Mouse (Mus musculus) embryonic facial prominence, embryonic 15.5 days (tissue): Measurements from ENCODE around the gene Tekt5. TPM values are rescaled to one million over a fixed set of nuclear protein-coding genes. Genes with fewer than 3 reads are reported as not detected.

ENCODE experiments used
- ATAC-seq: fragments of 200-750 bp; cut with Nextera tagmentation; 2 replicates; pipeline ENCODE4 v1.8.0; 2017; ENCODE audit warnings: low read depth, moderate TSS enrichment; ENCODE audit not compliant: insufficient number of reproducible peaks, low FRiP score, low TSS enrichment
- H3K27ac ChIP-seq: fragments of 300-500 bp; sonication (generic); replicated peaks from 2 replicates; pipeline ENCODE4 v1.5.1; 2015; ENCODE audit warnings: mild to moderate bottlenecking, inconsistent platforms
- H3K27me3 ChIP-seq: fragments of 300-500 bp; sonication (generic); 2 replicates; pipeline ENCODE4 v1.6.1; 2015; ENCODE audit warnings: inconsistent platforms
- H3K36me3 ChIP-seq: fragments of 300-500 bp; sonication (generic); 2 replicates; pipeline ENCODE4 v1.6.1; 2015; ENCODE audit warnings: mild to moderate bottlenecking, inconsistent platforms
- H3K4me1 ChIP-seq: fragments of 300-500 bp; sonication (generic); 2 replicates; pipeline ENCODE4 v1.6.1; 2015; ENCODE audit warnings: inconsistent platforms
- H3K4me2 ChIP-seq: fragments of 300-500 bp; sonication (generic); replicated peaks from 2 replicates; pipeline ENCODE4 v1.6.1; 2015; ENCODE audit warnings: mild to moderate bottlenecking, inconsistent platforms
- H3K4me3 ChIP-seq: fragments of 300-500 bp; sonication (generic); replicated peaks from 2 replicates; pipeline ENCODE4 v1.5.1; 2015; ENCODE audit warnings: mild to moderate bottlenecking, inconsistent platforms
- H3K9ac ChIP-seq: fragments of 300-500 bp; sonication (generic); 2 replicates; pipeline ENCODE4 v1.6.1; 2015; ENCODE audit warnings: inconsistent platforms
- H3K9me3 ChIP-seq: fragments of 300-500 bp; sonication (generic); replicated peaks from 2 replicates; pipeline ENCODE4 v1.6.1; 2016; ENCODE audit warnings: inconsistent platforms
- WGBS: fragments of 180-500 bp; shearing (Covaris S2); methylation state at CpG from one replicate; pipeline ENCODE4 v1.1.7; 2015; 5-methylcytosine and 5-hydroxymethylcytosine counted together
- polyA plus RNA-seq: library from polyadenylated mRNA; unstranded; fragments of >200 nt; fragmentation: Nextera tagmentation; extraction: Ambion mirVana; gene quantifications from 2 replicates; pipeline ENCODE4 v1.2.1, GENCODE M21; 2015

Gene Tekt5
- 2.6 and 2.9 TPM in 2 replicates for polyA plus RNA-seq

DNA sequence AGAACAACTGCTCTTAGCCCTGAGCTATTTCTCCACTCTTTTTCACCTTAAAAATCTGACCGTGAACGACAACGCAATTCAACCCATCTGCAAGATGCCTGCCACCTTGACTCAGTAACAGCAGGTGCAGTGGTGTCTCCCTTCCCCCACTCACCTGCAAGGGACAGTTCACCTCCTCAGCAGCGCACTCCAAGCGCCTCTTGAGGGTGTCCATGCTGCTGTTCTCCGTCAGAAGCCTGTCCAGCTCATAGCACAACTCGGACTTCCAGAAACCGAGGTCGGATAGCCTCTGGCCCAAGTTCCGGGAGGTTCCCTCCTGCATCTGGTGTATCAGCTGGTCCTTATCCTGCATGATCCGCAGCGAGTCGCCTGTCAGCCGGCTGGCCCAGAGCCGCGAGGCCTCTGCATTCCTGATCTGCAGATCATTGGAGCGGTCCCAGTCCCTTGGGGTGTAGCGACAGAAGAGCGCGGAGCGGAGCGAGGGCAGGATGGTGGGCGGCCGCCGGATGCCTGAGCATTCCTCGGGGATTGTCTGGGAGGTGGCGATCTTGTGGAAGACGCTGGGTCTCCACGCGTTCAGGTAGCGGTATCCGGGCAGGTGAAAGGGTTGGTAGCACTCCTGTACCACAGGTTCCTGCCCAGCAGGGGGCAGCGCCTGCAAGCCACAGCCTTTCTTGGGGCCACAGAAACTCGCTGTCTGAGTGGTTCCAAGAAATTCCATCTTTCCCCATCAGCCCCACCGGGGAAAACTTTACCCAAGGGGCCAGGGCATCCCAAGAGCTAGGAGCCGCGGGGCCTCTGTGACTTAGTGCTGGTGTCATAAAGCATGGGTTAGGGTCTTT, at the start of gene Tekt5:
Gene Tekt5 (minus strand): TSS at position 792 of the 842 bp plus-strand sequence.
- Histone ChIP-seq H3K4me3 (peak within 1 kb of the TSS; percentile 34), H3K4me2 (peak within 1 kb of the TSS; percentile 52), H3K9me3 (no peaks in the 10 kb centered on the region), H3K4me1 (peaks cover 9% of the 10 kb centered on the region), H3K36me3 (no peaks in the 10 kb centered on the region), H3K27me3 (peaks cover 9% of the 10 kb centered on the region), H3K27ac (no peak within 1 kb of the TSS), H3K9ac (no peak within 1 kb of the TSS)
- 6% methylated on average over 37 of the region's 37 CpGs for WGBS
- ATAC-seq: no peak; the same call in 1 of the 2 replicates

GRCm38 (mm10) chr16:10443723-10444122, 48.4 kb upstream of the Tekt5 start:
- no peak overlapping the region for H3K27ac ChIP-seq
- no peak overlapping the region for H3K4me2 ChIP-seq
- H3K9ac ChIP-seq: no peak overlapping the region
- H3K4me3 ChIP-seq: no peak overlapping the region
- peaks cover 17% of the 10 kb centered on the region for H3K4me1 ChIP-seq
- H3K36me3 ChIP-seq: no peaks in the 10 kb centered on the region
- no peak for ATAC-seq
- H3K9me3 ChIP-seq: no peaks in the 10 kb centered on the region
- no peaks in the 10 kb centered on the region for H3K27me3 ChIP-seq

GRCm38 (mm10) chr16:10441761-10442160, 46.5 kb upstream of the Tekt5 start:
- no peak for ATAC-seq
- H3K27me3 ChIP-seq: no peaks in the 10 kb centered on the region

GRCm38 (mm10) chr16:10441328-10441727, 46.0 kb upstream of the Tekt5 start:
- Histone ChIP-seq H3K9me3 (no peaks in the 10 kb centered on the region), H3K27me3 (no peaks in the 10 kb centered on the region), H3K36me3 (no peaks in the 10 kb centered on the region), H3K4me2 (no peak overlapping the region), H3K4me1 (peaks cover 2% of the 10 kb centered on the region), H3K27ac (no peak overlapping the region), H3K9ac (no peak overlapping the region), H3K4me3 (no peak overlapping the region)
- 88% methylated on average over 6 of the region's 6 CpGs for WGBS
- no peak for ATAC-seq

More at GRCm38 (mm10) chr16:10441761-10442160, 46.5 kb upstream of the Tekt5 start:
- Histone ChIP-seq H3K4me1 (peaks cover 6% of the 10 kb centered on the region), H3K36me3 (no peaks in the 10 kb centered on the region), H3K4me3 (no peak overlapping the region), H3K9me3 (no peaks in the 10 kb centered on the region), H3K27ac (no peak overlapping the region), H3K9ac (no peak overlapping the region), H3K4me2 (no peak overlapping the region)
- whole genome bisulfite sequencing: 92% methylated on average over 4 of the region's 4 CpGs

DNA sequence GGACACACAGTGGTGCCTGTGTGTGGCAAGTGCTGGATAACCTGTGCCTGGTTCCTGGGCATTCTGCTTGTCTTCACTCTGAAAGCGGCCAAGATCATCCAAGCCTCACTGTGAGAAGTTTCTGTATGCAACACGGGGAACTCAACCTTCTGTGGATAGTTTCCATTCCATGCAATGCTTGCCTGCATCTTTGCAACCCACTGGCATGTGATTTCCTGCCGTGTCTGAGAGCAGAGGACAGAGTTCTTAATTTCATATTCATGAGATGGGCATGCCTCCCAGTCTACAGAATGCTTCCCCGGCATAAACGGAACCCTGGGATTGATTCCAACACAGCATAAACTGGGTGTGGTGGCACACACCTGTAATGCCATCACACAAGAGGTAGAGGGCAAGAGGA, 42.8 kb upstream of the Tekt5 start:
- WGBS: 78% methylated on average over 5 of the region's 5 CpGs
- no peak overlapping the region for H3K4me3 ChIP-seq
- no peak overlapping the region for H3K4me2 ChIP-seq
- no peak overlapping the region for H3K9ac ChIP-seq
- no peaks in the 10 kb centered on the region for H3K36me3 ChIP-seq
- ATAC-seq: no peak
- no peaks in the 10 kb centered on the region for H3K9me3 ChIP-seq
- no peaks in the 10 kb centered on the region for H3K27me3 ChIP-seq
- H3K4me1 ChIP-seq: no peaks in the 10 kb centered on the region
- no peak overlapping the region for H3K27ac ChIP-seq

GRCm38 (mm10) chr16:10436166-10436565, 40.9 kb upstream of the Tekt5 start:
- no peaks in the 10 kb centered on the region for H3K9me3 ChIP-seq
- no peak overlapping the region for H3K4me2 ChIP-seq
- H3K27me3 ChIP-seq: no peaks in the 10 kb centered on the region
- no peak overlapping the region for H3K27ac ChIP-seq
- ATAC-seq: no peak
- H3K4me3 ChIP-seq: no peak overlapping the region
- 82% methylated on average over 6 of the region's 6 CpGs for WGBS
- no peaks in the 10 kb centered on the region for H3K36me3 ChIP-seq
- H3K9ac ChIP-seq: no peak overlapping the region
- no peaks in the 10 kb centered on the region for H3K4me1 ChIP-seq

DNA sequence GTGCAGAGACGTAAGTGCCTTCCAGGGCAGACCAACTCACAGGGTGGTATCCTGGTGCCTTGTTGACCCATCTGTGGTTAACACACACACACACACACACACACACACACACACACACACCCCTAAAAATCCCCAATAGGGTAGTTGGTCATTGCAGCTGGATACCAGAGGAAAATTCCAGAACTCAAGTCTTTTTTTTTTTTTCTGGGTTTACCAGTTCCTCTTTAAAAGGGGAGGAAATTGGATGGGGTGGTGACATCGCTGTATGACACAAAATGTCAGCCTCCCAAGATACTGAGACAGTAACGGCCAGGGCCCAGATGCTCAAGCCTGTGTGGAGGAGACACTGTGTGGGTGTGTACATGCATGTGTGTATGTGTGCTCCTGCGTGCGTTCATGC, 38.1 kb upstream of the Tekt5 start:
- no peak for ATAC-seq
- no peak overlapping the region for H3K27ac ChIP-seq
- no peaks in the 10 kb centered on the region for H3K27me3 ChIP-seq
- no peaks in the 10 kb centered on the region for H3K4me1 ChIP-seq
- no peaks in the 10 kb centered on the region for H3K36me3 ChIP-seq
- no peak overlapping the region for H3K4me3 ChIP-seq
- H3K4me2 ChIP-seq: no peak overlapping the region
- no peaks in the 10 kb centered on the region for H3K9me3 ChIP-seq
- H3K9ac ChIP-seq: no peak overlapping the region
- WGBS: 78% methylated on average over 5 of the region's 5 CpGs

DNA sequence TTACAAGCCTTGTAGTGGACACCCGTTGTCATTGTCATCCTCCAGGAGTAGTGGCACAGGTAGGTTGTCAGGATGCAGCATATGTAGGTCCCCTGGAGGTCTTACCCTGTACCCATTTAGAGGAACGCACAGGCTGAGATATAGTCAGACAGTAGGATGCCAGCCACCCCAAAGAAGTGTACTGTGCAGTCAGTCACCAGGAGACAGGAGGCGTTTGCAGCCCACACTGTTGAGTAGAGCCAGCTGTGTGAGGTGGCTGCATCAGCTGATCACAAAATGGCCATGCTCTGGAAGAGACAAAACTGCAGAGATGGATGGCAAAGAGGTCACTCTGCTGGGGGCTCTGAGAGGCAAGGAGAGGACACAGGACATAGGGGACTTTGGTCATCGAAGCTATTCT, 37.1 kb upstream of the Tekt5 start:
- no peaks in the 10 kb centered on the region for H3K27me3 ChIP-seq
- H3K9ac ChIP-seq: no peak overlapping the region
- H3K4me1 ChIP-seq: no peaks in the 10 kb centered on the region
- H3K36me3 ChIP-seq: 0 out of 2 replicates have a peak, but pooled peaks cover under 1% of the 10 kb centered on the region
- no peak overlapping the region for H3K4me2 ChIP-seq
- ATAC-seq: no peak
- 81% methylated on average over 4 of the region's 4 CpGs for WGBS
- no peak overlapping the region for H3K27ac ChIP-seq
- no peak overlapping the region for H3K4me3 ChIP-seq
- H3K9me3 ChIP-seq: no peaks in the 10 kb centered on the region

- H3K4me1 ChIP-seq: no peaks in the 10 kb centered on the region
- WGBS: 54% methylated on average over 1 of the region's 1 CpGs
- H3K27me3 ChIP-seq: no peaks in the 10 kb centered on the region
These were observed 36.6 kb upstream of the Tekt5 start for GRCm38 (mm10) chr16:10431911-10432310.

GRCm38 (mm10) chr16:10420447-10421054, 25.3 kb upstream of the Tekt5 start:
- Histone ChIP-seq H3K4me2 (no peak overlapping the region), H3K4me3 (no peak overlapping the region), H3K36me3 (peaks cover 92% of the 10 kb centered on the region), H3K9me3 (no peaks in the 10 kb centered on the region), H3K9ac (no peak overlapping the region), H3K27ac (no peak overlapping the region), H3K27me3 (no peaks in the 10 kb centered on the region), H3K4me1 (no peaks in the 10 kb centered on the region)
- no peak for ATAC-seq
- WGBS: 93% methylated on average over 9 of the region's 9 CpGs

More at GRCm38 (mm10) chr16:10431911-10432310, 36.6 kb upstream of the Tekt5 start:
- no peak overlapping the region for H3K27ac ChIP-seq
- H3K36me3 ChIP-seq: 0 out of 2 replicates have a peak, but pooled peaks cover 4% of the 10 kb centered on the region
- H3K9ac ChIP-seq: no peak overlapping the region
- H3K9me3 ChIP-seq: no peaks in the 10 kb centered on the region
- H3K4me2 ChIP-seq: no peak overlapping the region
- no peak for ATAC-seq
- no peak overlapping the region for H3K4me3 ChIP-seq

DNA sequence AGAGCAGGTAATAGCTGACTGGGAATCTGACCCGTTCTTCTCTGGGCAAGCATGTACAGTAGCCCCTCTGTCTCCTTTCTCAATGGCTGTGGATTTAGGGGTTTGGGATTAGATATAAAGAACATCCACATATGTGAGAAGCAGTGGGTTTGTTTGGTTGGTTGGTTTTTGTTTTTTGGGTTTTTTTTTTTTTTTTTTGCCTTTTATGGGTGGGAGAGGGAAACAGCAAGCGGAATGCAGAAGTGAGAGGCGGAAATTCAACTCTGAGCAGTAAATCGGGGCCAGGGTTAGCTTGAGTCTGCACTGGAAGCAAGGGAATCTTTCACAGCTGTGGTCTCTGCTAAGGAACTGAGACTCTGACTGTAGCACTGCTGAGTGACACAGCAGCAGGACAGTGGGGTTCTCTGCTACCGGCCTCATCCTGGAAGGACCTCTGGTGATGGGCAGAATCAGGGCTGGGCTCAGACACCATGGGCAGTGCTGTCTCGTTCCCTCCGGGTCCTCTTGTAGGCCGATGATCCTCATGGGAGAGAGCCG, 22.5 kb upstream of the Tekt5 start:
- 89% methylated on average over 9 of the region's 9 CpGs for WGBS
- H3K4me2 ChIP-seq: no peak overlapping the region
- H3K9me3 ChIP-seq: no peaks in the 10 kb centered on the region
- no peak overlapping the region for H3K9ac ChIP-seq
- no peak for ATAC-seq
- H3K27ac ChIP-seq: no peak overlapping the region
- H3K4me1 ChIP-seq: peaks cover 3% of the 10 kb centered on the region
- H3K36me3 ChIP-seq: peaks cover 92% of the 10 kb centered on the region
- no peaks in the 10 kb centered on the region for H3K27me3 ChIP-seq
- H3K4me3 ChIP-seq: no peak overlapping the region
